Mouse (Mus musculus): ENCODE data around the gene Lamb3.
A peak's percentile ranks its signal among the peaks of the same experiment; 100 is the strongest.

The Lamb3 gene

GRCm38 (mm10) chr1:193201383-193201778, 6.1 kb upstream of the Lamb3 start, which contains the start of gene Traf3ip3:
Traf3ip3 (minus strand) TSS chr1:193201703.
- peak; percentile 14 to 51 for DNase-seq (ENCODE audit: low spot score in 2 of 2)

GRCm38 (mm10) chr1:193203821-193204220, 3.7 kb upstream of the Lamb3 start:
- no peak for DNase-seq (ENCODE audit: low spot score in 2 of 2)

GRCm38 (mm10) chr1:193205431-193205830, 2.1 kb upstream of the Lamb3 start:
- DNase-seq (ENCODE audit: low spot score in 2 of 2): no peak

- DNase-seq (ENCODE audit: low spot score in 2 of 2): no peak
Observed at GRCm38 (mm10) chr1:193208178-193208577, 679 bp downstream of the Lamb3 start.

GRCm38 (mm10) chr1:193211371-193211770, 3.9 kb downstream of the Lamb3 start:
- DNase-seq (ENCODE audit: low spot score in 2 of 2): peak; percentile 32 to 54

- no peak for DNase-seq (ENCODE audit: low spot score in 2 of 2)
Observed at GRCm38 (mm10) chr1:193214053-193214452, 6.6 kb downstream of the Lamb3 start.

GRCm38 (mm10) chr1:193216000-193216399, 8.5 kb downstream of the Lamb3 start:
- DNase-seq (ENCODE audit: low spot score in 2 of 2): no peak

GRCm38 (mm10) chr1:193220408-193220807, 12.9 kb downstream of the Lamb3 start:
- DNase-seq (ENCODE audit: low spot score in 2 of 2): no peak

- DNase-seq (ENCODE audit: low spot score in 2 of 2): no peak
Observed at GRCm38 (mm10) chr1:193225531-193225930, 18.0 kb downstream of the Lamb3 start.

- no peak for DNase-seq (ENCODE audit: low spot score in 2 of 2)
Observed at GRCm38 (mm10) chr1:193226114-193226513, 18.6 kb downstream of the Lamb3 start.

- DNase-seq (ENCODE audit: low spot score in 2 of 2): no peak
Observed at GRCm38 (mm10) chr1:193226724-193227522, 19.4 kb downstream of the Lamb3 start.

GRCm38 (mm10) chr1:193227537-193227936, 20.0 kb downstream of the Lamb3 start:
- DNase-seq (ENCODE audit: low spot score in 2 of 2): no peak

GRCm38 (mm10) chr1:193229570-193229969, 22.1 kb downstream of the Lamb3 start:
- DNase-seq (ENCODE audit: low spot score in 2 of 2): no peak

- no peak for DNase-seq (ENCODE audit: low spot score in 2 of 2)
Observed at GRCm38 (mm10) chr1:193230531-193230930, 23.0 kb downstream of the Lamb3 start.

- DNase-seq (ENCODE audit: low spot score in 2 of 2): no peak
Observed at GRCm38 (mm10) chr1:193230935-193231334, 23.4 kb downstream of the Lamb3 start.

- DNase-seq (ENCODE audit: low spot score in 2 of 2): no peak
Observed at GRCm38 (mm10) chr1:193232732-193233131, 25.2 kb downstream of the Lamb3 start.

GRCm38 (mm10) chr1:193234130-193234645, 26.7 kb downstream of the Lamb3 start:
- DNase-seq (ENCODE audit: low spot score in 2 of 2): no peak

- DNase-seq (ENCODE audit: low spot score in 2 of 2): no peak
Observed at GRCm38 (mm10) chr1:193234930-193235329, 27.4 kb downstream of the Lamb3 start.

- no peak for DNase-seq (ENCODE audit: low spot score in 2 of 2)
Observed at GRCm38 (mm10) chr1:193238426-193238825, 30.9 kb downstream of the Lamb3 start.

GRCm38 (mm10) chr1:193241436-193241835, 33.9 kb downstream of the Lamb3 start:
- DNase-seq (ENCODE audit: low spot score in 2 of 2): no peak

GRCm38 (mm10) chr1:193242238-193242637, 34.7 kb downstream of the Lamb3 start:
- peak; percentile 91 to 92 for DNase-seq (ENCODE audit: low spot score in 2 of 2)

- no peak for DNase-seq (ENCODE audit: low spot score in 2 of 2)
Observed at GRCm38 (mm10) chr1:193242863-193243262, 35.4 kb downstream of the Lamb3 start.

GRCm38 (mm10) chr1:193243571-193244193, 36.2 kb downstream of the Lamb3 start:
- no peak for DNase-seq (ENCODE audit: low spot score in 2 of 2)

Data from heart, adult 9 months (tissue).